Mouse (Mus musculus) frontal cortex, adult 2 months (tissue): ENCODE measurements at regions not wholly inside any gene's neighbourhood (a gene's known extent, or its start where the extent isn't known, plus 50 kb on each side); places are given as distances from the start of the nearest gene placed in this dataset.

Experiments
- DNase-seq, 2 experiments: peaks; one replicate each; pipeline ENCODE4 v3.0.0; 2022; ENCODE audit warnings: low spot score in 1 of 2; ENCODE audit errors: extremely low spot score in 1 of 2

GRCm38 (mm10) chr7:121335390-121336109 lies 56.1 kb upstream of the Hs3st2 start:
- no peak for DNase-seq

DNA sequence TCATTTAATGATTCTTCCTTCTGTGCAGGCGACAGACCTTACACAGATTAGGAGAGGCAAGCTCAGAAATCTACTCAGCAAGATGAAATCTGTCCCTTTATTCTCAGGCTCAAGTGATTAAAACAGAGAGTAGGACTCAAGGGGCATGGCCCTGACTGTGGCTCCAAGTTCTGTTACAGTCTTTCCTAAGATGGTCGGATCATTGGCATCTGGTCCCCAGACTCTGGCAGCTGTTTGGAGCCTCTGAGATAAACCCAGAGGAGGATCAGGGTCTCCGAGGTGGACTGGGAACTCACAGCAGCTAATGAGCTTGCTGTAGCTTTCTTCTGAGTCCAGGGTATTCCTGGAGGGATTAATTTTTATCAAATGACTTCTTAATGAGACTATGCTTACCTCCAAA lies 51.7 kb upstream of the Hs3st2 start:
- no peak for DNase-seq
